Mouse (Mus musculus) myocyte (in vitro differentiated cells): Measurements from ENCODE around the gene Rnf152.

Experiments
- POLR2A ChIP-seq: IDR thresholded peaks from one replicate; pipeline ENCODE4 v1.6.1; 2011; ENCODE audit warnings: low read depth, mild to moderate bottlenecking, control low read depth, moderate library complexity; ENCODE audit not compliant: insufficient read length
- POLR2AphosphoS2 ChIP-seq: IDR thresholded peaks from one replicate; pipeline ENCODE4 v1.6.1; 2011; ENCODE audit warnings: low read depth, control low read depth; ENCODE audit not compliant: insufficient read length

DNA sequence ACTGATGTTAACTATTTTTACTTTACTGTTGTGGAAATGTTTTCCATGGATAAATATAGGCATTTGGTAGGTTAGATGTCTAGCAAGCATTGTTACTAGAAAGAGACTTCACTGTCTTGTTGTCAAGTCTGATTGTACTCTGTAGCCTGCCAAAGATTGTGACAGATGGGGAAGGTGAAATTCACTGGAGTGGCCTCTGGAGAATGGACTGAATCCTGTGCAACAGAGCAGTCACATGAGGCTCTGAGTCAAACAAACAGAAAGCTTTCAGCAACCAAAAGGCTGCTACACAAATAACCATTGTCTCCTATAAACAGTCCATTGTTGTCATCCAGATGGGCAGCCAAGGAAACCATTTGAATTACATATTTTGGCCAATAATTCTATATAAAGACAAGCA is 15.6 kb downstream of the Rnf152 start:
- TF ChIP-seq POLR2A (no peak), POLR2AphosphoS2 (no peak)
